Mouse (Mus musculus): ENCODE results near the gene Satb2.

DNA sequence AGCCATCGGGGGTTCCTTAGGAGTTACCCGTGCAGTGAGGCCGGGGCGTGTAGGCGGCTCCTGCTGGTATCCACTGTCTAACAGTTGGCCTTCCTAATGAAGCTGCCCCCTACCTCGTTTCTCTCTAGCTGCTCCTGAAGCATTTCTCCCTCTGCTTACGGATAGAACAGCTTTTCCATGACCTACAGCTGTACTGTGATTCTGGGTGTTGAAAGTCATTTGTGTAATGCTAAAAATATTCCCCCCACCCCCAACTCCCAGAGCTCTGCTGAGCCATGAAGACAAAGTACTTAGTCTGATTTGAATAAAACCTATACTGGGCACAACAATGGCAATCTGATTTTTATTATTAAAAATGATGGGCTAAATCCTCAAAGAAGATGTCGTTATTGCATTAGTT, 121.2 kb downstream of the Satb2 start:
- TF ChIP-seq ZNF384 (IDR thresholded peaks at IDR 0.05; ENCODE audit: low read depth, low read length) = no peak
- TF ChIP-seq MAZ (IDR thresholded peaks at IDR 0.05; ENCODE audit: low read depth, low read length) = no peak
- TF ChIP-seq MAFK (IDR thresholded peaks at IDR 0.05; ENCODE audit: borderline replicate concordance, low read depth, low read length) = no peak
- TF ChIP-seq GATA1 (IDR thresholded peaks at IDR 0.05; ENCODE audit: low read depth, low read length) = no peak
- no peak for TF ChIP-seq CTCF (IDR thresholded peaks at IDR 0.05 in 2 of 3, conservative IDR thresholded peaks at IDR 0.05 in 1 of 3; ENCODE audit: control insufficient read depth in 1 of 3, insufficient read depth in 1 of 3, low read depth in 2 of 3, low read length in 3 of 3, poor library complexity in 1 of 3, severe bottlenecking in 1 of 3)
- no peak for TF ChIP-seq ELF1 (IDR thresholded peaks at IDR 0.05; ENCODE audit: low read depth, low read length)
- TF ChIP-seq RAD21 (IDR thresholded peaks at IDR 0.05; ENCODE audit: low read depth, low read length) = no peak
- TF ChIP-seq MYC (IDR thresholded peaks at IDR 0.05; ENCODE audit: low read depth, low read length) = no peak
- no peak for TF ChIP-seq EP300 (IDR thresholded peaks at IDR 0.05; ENCODE audit: low read depth in 1 of 2, low read length in 2 of 2)
- TF ChIP-seq SMC3 (IDR thresholded peaks at IDR 0.05; ENCODE audit: low read depth, low read length) = no peak
- TF ChIP-seq POLR2A (IDR thresholded peaks at IDR 0.05; ENCODE audit: control insufficient read depth in 1 of 2, insufficient read depth in 1 of 2, low read depth in 1 of 2, low read length in 2 of 2, poor library complexity in 1 of 2) = no peak

All from MEL (cell line).